Mouse (Mus musculus) intestine, embryonic 14.5 days (tissue): ENCODE measurements around the gene Nol7. TPM values are rescaled to one million over a fixed set of nuclear protein-coding genes. Genes with fewer than 3 reads are reported as not detected.

Source experiments
- ATAC-seq: fragments of 200-750 bp; cut with Nextera tagmentation; replicated peaks from 2 replicates; pipeline ENCODE4 v1.8.0; 2017; ENCODE audit warnings: low read depth, moderate number of reproducible peaks, moderate TSS enrichment, moderate library complexity; ENCODE audit not compliant: low FRiP score, low TSS enrichment
- DNase-seq: peaks from one replicate; pipeline ENCODE4 v3.0.0-alpha.2; 2018; ENCODE audit warnings: low spot score
- H3K27ac ChIP-seq: fragments of 300-500 bp; sonication (generic); 2 replicates; pipeline ENCODE4 v1.5.1; 2014; ENCODE audit warnings: low read depth, mild to moderate bottlenecking, control low read depth
- H3K27me3 ChIP-seq: fragments of 300-500 bp; sonication (generic); replicated peaks from 2 replicates; pipeline ENCODE4 v1.6.1; 2014; ENCODE audit warnings: low read length, control low read depth; ENCODE audit not compliant: control insufficient read depth, insufficient read depth
- H3K36me3 ChIP-seq: fragments of 300-500 bp; sonication (generic); 2 replicates; pipeline ENCODE4 v1.6.1; 2014; ENCODE audit warnings: low read length, control low read depth; ENCODE audit not compliant: control insufficient read depth, insufficient read depth
- H3K4me1 ChIP-seq: fragments of 300-500 bp; sonication (generic); replicated peaks from 2 replicates; pipeline ENCODE4 v1.6.1; 2014; ENCODE audit warnings: low read length, control low read depth, mixed read lengths; ENCODE audit not compliant: control insufficient read depth, insufficient read depth
- H3K4me2 ChIP-seq: fragments of 300-500 bp; sonication (generic); 2 replicates; pipeline ENCODE4 v1.6.1; 2014; ENCODE audit warnings: low read length
- H3K4me3 ChIP-seq: fragments of 300-500 bp; sonication (generic); 2 replicates; pipeline ENCODE4 v1.5.1; 2014; ENCODE audit warnings: low read depth, low read length, control low read depth, mixed read lengths
- H3K9ac ChIP-seq: fragments of 300-500 bp; sonication (generic); 2 replicates; pipeline ENCODE4 v1.6.1; 2014; ENCODE audit warnings: mild to moderate bottlenecking, low read length
- H3K9me3 ChIP-seq: fragments of 300-500 bp; sonication (generic); 2 replicates; pipeline ENCODE4 v1.6.1; 2016; ENCODE audit warnings: low read length, control low read depth; ENCODE audit not compliant: control insufficient read depth
- WGBS: fragments of 180-500 bp; shearing (Covaris S2); extraction: QIAGEN DNeasy Blood & Tissue Kit; methylation state at CpG from one replicate; pipeline ENCODE4 v1.1.7; 2014; 5-methylcytosine and 5-hydroxymethylcytosine counted together
- polyA plus RNA-seq: library from polyadenylated mRNA; unstranded; fragments of >200 nt; fragmentation: Nextera tagmentation; extraction: Ambion mirVana; gene quantifications from 2 replicates; pipeline ENCODE4 v1.2.1, GENCODE M21; 2014

The Nol7 gene
- polyA plus RNA-seq, 1 experiment from 2014 or later: 146 TPM

DNA sequence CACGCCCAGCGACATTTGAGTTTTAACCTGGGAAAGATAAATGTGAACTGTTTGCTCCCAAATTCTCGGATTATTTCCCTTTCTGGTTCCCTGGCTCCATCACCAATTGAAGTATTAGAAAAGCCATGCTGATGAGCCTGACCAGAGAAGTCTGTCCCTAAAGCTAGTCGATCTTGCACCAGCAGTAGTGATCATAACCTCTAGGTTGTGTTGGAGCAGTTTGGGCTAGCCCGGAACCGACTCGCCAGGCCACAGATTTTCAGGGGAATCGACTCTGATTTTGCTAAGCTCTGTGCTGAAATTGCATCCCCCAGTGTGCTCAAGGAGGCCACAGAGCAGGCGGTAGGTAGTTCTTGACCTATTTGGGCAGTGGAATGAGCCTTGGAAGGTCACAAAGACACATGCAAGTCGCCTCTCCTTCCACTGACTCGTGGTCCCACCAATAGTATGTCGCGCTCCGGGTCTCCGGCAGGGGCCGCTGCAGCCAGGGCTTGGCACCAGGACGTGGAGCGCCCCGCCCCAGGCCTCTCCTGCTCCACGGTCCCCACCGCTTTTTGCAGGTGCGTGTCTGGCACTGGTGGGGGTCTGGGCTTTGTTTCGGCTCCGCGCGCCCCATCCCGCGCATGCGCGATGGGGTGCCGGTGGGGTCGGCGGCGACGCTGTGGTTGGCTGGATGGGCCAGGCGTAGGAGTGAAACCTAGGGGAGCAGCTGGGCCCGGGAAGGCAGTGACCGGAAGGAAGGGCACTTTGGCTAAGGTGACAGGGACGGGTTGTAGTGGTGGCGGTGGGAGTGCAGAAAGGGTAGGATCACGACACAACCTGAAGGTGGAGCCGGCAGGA, 33.0 kb upstream of the Nol7 start, which contains the start of gene Sirt5:
Gene Sirt5, plus strand, starts transcription at position 512 of the 840 bp plus-strand sequence.
- H3K27ac ChIP-seq: peak within 1 kb of the TSS; percentile 54
- DNase-seq (peak; percentile 94), ATAC-seq (peak; percentile 95)
- WGBS: 16% methylated on average over 42 of the region's 42 CpGs
- peak within 1 kb of the TSS; percentile 55 for H3K4me3 ChIP-seq
- H3K9me3 ChIP-seq: no peaks in the 10 kb centered on the region
- 0 out of 2 replicates have a peak, but pooled peaks cover 5% of the 10 kb centered on the region for H3K4me1 ChIP-seq
- peak within 1 kb of the TSS; percentile 68 for H3K9ac ChIP-seq
- no peaks in the 10 kb centered on the region for H3K36me3 ChIP-seq
- no peaks in the 10 kb centered on the region for H3K27me3 ChIP-seq
- H3K4me2 ChIP-seq: peak within 1 kb of the TSS; percentile 90

DNA sequence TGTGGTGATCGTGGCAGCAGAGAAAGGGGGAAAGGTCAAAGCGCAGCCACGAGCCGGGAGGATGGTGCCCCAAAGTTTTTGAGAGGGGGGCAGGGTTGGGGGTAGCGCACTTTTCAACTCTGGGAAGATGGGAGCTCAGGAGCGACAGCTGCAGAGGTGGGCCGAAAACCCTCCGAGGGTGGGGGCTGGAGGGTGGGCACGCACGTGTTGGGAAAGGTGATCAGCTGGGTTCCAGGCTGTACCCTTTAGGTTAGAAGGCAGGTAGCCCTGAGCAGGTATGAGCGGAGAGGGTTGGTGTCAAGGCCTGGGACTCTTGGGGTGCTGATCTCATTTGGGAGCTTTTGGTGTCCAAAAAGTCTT, 32.4 kb upstream of the Nol7 start:
- H3K27ac ChIP-seq: peak overlapping the region; percentile 54
- 0 out of 2 replicates have a peak, but pooled peaks cover 2% of the 10 kb centered on the region for H3K36me3 ChIP-seq
- ATAC-seq (peak; percentile 44; the same call in 1 of the 2 replicates), DNase-seq (peak; percentile 62)
- no peaks in the 10 kb centered on the region for H3K27me3 ChIP-seq
- H3K4me1 ChIP-seq: 0 out of 2 replicates have a peak, but pooled peaks cover 5% of the 10 kb centered on the region
- WGBS: 4% methylated on average over 11 of the region's 11 CpGs
- peak overlapping the region; percentile 68 for H3K9ac ChIP-seq
- H3K4me3 ChIP-seq: peak overlapping the region; percentile 55
- H3K4me2 ChIP-seq: peak overlapping the region; percentile 90
- no peaks in the 10 kb centered on the region for H3K9me3 ChIP-seq

DNA sequence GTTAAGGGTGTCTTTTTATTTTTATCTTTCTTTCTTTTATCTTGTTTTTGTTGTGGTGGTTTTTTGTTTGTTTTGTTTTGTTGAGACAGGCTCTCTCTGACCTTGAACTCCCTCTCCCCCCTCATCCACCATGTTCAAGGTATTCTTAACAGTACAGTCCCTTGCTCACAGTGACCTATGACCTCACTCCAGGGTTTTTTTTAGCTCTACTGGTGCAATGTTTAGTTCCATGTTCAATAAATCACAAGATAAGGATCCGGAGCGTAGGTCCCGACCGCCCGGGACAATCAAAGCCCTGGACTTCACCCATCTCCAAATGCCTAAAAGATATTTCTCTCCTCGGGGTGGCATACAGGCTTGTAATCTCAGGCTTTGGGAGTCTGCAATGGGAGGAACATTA, 28.1 kb upstream of the Nol7 start:
- Histone ChIP-seq H3K4me3 (no peak overlapping the region), H3K9ac (no peak overlapping the region), H3K27me3 (no peaks in the 10 kb centered on the region), H3K4me1 (0 out of 2 replicates have a peak, but pooled peaks cover 5% of the 10 kb centered on the region), H3K27ac (no peak overlapping the region), H3K4me2 (no peak overlapping the region), H3K36me3 (peaks cover 25% of the 10 kb centered on the region; the same call in 1 of the 2 replicates), H3K9me3 (no peaks in the 10 kb centered on the region)
- DNase-seq (no peak), ATAC-seq (no peak)
- WGBS: 49% methylated on average over 6 of the region's 6 CpGs

DNA sequence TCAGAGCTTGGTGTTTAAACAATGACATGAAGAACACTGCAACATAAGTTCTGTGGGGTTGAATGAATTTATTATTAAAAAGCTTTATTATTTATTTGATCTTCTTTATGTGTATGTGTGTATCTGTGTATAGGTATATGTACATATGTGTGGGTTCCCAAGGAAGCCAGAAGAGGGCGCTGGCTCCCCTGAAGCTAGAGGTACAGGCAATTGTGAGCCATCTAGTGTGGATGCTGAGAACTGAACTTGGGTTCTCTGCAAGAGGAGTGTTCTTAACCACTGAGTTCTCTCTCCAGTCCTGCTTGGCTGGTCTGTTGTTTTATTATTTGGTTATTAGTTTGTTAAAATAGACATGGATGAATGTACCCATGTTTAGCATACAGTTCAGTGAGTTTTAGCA, 25.3 kb upstream of the Nol7 start:
- DNase-seq (no peak), ATAC-seq (no peak)
- Histone ChIP-seq H3K4me3 (no peak overlapping the region), H3K9me3 (no peaks in the 10 kb centered on the region), H3K9ac (no peak overlapping the region), H3K4me2 (no peak overlapping the region), H3K27ac (no peak overlapping the region), H3K36me3 (peaks cover 38% of the 10 kb centered on the region), H3K27me3 (no peaks in the 10 kb centered on the region), H3K4me1 (no peaks in the 10 kb centered on the region)
- 88% methylated on average over 1 of the region's 1 CpGs for WGBS

DNA sequence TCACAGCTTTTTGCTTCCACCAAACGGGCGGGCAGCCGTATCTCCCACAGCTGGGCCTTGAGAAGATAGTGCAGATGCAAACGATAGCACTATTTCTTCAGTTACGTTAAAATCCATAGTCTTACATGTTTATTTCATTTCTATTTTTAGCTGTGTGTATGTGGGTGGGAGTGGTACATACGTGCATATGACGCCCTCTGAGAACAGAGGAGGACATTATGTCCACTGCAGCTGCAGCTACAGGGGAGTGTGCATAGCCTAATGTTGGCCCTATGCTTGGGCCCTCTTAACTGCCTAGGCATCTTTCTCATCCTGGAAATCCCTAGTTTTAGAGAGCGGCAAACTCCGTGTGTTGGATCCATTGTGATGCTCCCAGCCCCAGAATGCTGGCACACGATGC, 24.0 kb upstream of the Nol7 start:
- Histone ChIP-seq H3K9ac (no peak overlapping the region), H3K4me1 (no peaks in the 10 kb centered on the region), H3K27me3 (no peaks in the 10 kb centered on the region), H3K4me3 (no peak overlapping the region), H3K27ac (no peak overlapping the region), H3K4me2 (no peak overlapping the region), H3K9me3 (no peaks in the 10 kb centered on the region), H3K36me3 (peaks cover 38% of the 10 kb centered on the region)
- DNase-seq (no peak), ATAC-seq (no peak)
- WGBS: 82% methylated on average over 10 of the region's 10 CpGs

DNA sequence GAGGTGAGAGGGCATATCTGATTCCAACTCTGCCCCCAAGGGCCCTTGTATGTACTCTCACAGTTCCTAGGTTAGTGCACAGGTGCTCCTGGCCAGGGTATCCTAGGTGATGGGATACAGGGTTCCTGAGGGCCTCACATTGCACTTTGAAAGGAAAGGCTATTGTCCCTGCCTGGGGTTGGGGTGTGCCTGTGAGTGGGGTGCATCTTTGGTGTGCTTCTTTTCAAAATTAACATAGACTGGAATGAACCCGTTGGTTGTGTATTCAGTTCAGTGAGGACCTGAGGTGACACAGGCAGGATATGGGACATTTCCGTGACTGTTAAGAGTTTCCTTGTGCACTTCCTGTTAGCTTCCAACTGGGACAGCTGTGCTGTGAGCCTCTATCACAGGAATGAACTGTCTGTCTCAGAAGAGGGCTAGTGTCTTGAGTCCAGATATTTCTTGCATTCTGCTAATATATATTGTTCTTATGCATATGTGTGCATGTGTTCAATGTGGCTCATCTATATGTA, 23.2 kb upstream of the Nol7 start:
- no peak overlapping the region for H3K9ac ChIP-seq
- no peak overlapping the region for H3K27ac ChIP-seq
- 61% methylated on average over 2 of the region's 2 CpGs for WGBS
- no peaks in the 10 kb centered on the region for H3K4me1 ChIP-seq
- no peaks in the 10 kb centered on the region for H3K27me3 ChIP-seq
- no peak overlapping the region for H3K4me2 ChIP-seq
- DNase-seq (no peak), ATAC-seq (no peak)
- H3K36me3 ChIP-seq: peaks cover 38% of the 10 kb centered on the region
- H3K4me3 ChIP-seq: no peak overlapping the region
- H3K9me3 ChIP-seq: no peaks in the 10 kb centered on the region

DNA sequence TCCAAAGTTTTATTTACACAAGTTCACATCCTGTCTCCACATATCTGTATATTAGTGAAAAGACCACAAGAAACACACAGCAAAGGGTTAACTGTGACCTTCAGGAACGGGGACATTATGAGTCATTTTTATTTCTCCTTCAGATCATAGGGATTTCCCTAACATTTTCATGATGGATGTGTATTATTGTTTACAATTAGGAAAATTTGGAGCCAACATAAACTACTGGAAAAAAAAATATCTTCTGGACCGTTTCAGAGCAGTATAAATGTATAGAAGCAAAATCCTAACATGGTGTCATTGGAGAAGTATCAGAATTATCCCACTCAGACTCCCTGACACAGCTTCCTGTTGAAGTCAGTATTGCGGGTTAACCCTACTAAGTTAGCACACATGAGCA, 18.2 kb upstream of the Nol7 start:
- H3K4me2 ChIP-seq: no peak overlapping the region
- H3K36me3 ChIP-seq: peaks cover 13% of the 10 kb centered on the region
- no peaks in the 10 kb centered on the region for H3K27me3 ChIP-seq
- H3K27ac ChIP-seq: no peak overlapping the region
- H3K4me3 ChIP-seq: no peak overlapping the region
- 73% methylated on average over 3 of the region's 3 CpGs for WGBS
- no peaks in the 10 kb centered on the region for H3K9me3 ChIP-seq
- H3K9ac ChIP-seq: no peak overlapping the region
- ATAC-seq (no peak), DNase-seq (no peak)
- H3K4me1 ChIP-seq: no peaks in the 10 kb centered on the region

DNA sequence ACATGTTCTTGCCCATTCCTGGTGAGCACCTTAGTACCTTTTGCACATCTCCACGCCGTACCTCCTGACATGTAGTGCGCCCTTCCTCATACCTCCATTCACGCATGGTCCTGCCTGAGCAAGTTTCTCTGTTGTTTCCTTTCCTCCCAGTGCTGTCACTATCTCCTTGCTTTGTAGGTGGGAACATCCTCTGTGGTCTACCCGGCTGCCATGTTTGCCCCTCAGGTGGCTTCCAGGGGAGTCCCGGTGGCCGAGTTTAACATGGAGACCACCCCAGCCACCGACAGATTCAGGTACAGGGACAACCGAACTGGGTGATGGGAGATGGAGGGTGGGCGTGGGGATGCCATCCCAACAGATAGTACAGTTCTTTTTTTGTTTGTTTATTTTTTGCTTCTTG, 12.9 kb upstream of the Nol7 start:
- Histone ChIP-seq H3K9me3 (no peaks in the 10 kb centered on the region), H3K9ac (no peak overlapping the region), H3K36me3 (no peaks in the 10 kb centered on the region), H3K4me2 (no peak overlapping the region), H3K4me3 (no peak overlapping the region), H3K27ac (no peak overlapping the region), H3K4me1 (no peaks in the 10 kb centered on the region), H3K27me3 (no peaks in the 10 kb centered on the region)
- DNase-seq (no peak), ATAC-seq (no peak)
- 95% methylated on average over 10 of the region's 10 CpGs for WGBS
